Mouse (Mus musculus) gastrocnemius, adult 8-10 months (tissue): ENCODE results near the gene Slco3a1. TPM values are rescaled to one million over a fixed set of nuclear protein-coding genes. Genes with fewer than 3 reads are reported as not detected.

Experiments
- DNase-seq, 2 experiments: peaks; one replicate each; pipeline ENCODE4 v3.0.0; 2022; ENCODE audit warnings: low spot score in 2 of 2
- total RNA-seq, 4 experiments: library from RNA; stranded (reverse); gene quantifications; 2 replicates each; pipeline ENCODE4 v1.2.4; 2022

Gene Slco3a1
- total RNA-seq, 4 experiments from 2014 or later: 64.6 to 75.6 (median 69.4) TPM

GRCm38 (mm10) chr7:74353707-74354468, 200.7 kb downstream of the Slco3a1 start:
- no peak for DNase-seq

- no peak for DNase-seq
Measured at GRCm38 (mm10) chr7:74353240-74353639, 201.3 kb downstream of the Slco3a1 start.

- DNase-seq: no peak
Measured at GRCm38 (mm10) chr7:74348318-74348890, 206.2 kb downstream of the Slco3a1 start.

GRCm38 (mm10) chr7:74347026-74347425, 207.6 kb downstream of the Slco3a1 start:
- no peak for DNase-seq

- no peak for DNase-seq
Measured at GRCm38 (mm10) chr7:74346451-74346850, 208.1 kb downstream of the Slco3a1 start.

GRCm38 (mm10) chr7:74341149-74341805, 213.3 kb downstream of the Slco3a1 start:
- no peak for DNase-seq

- DNase-seq: no peak
Measured at GRCm38 (mm10) chr7:74340419-74340954, 214.1 kb downstream of the Slco3a1 start.

GRCm38 (mm10) chr7:74337677-74338420, 216.7 kb downstream of the Slco3a1 start:
- DNase-seq: no peak

GRCm38 (mm10) chr7:74332323-74332722, 222.3 kb downstream of the Slco3a1 start:
- DNase-seq: no peak

GRCm38 (mm10) chr7:74330858-74331726, 223.5 kb downstream of the Slco3a1 start:
- no peak for DNase-seq

- no peak for DNase-seq
Measured at GRCm38 (mm10) chr7:74330117-74330857, 224.3 kb downstream of the Slco3a1 start.

GRCm38 (mm10) chr7:74329004-74329403, 225.6 kb downstream of the Slco3a1 start:
- DNase-seq: no peak

- DNase-seq: no peak
Measured at GRCm38 (mm10) chr7:74327716-74328115, 226.9 kb downstream of the Slco3a1 start.

GRCm38 (mm10) chr7:74325052-74325451, 229.5 kb downstream of the Slco3a1 start:
- DNase-seq: no peak

GRCm38 (mm10) chr7:74323683-74324082, 230.9 kb downstream of the Slco3a1 start:
- DNase-seq: no peak

- DNase-seq: no peak
Measured at GRCm38 (mm10) chr7:74323194-74323593, 231.4 kb downstream of the Slco3a1 start.

GRCm38 (mm10) chr7:74320635-74321034, 233.9 kb downstream of the Slco3a1 start:
- no peak for DNase-seq

- DNase-seq: peak in 1 of 2 experiments; percentile 32
Measured at GRCm38 (mm10) chr7:74315836-74316435, 238.6 kb downstream of the Slco3a1 start.

- DNase-seq: no peak
Measured at GRCm38 (mm10) chr7:74314276-74314675, 240.3 kb downstream of the Slco3a1 start.
